Mouse (Mus musculus) midbrain, embryonic 16.5 days (tissue): ENCODE measurements around the gene Cdh10. TPM values are rescaled to one million over a fixed set of nuclear protein-coding genes. Genes with fewer than 3 reads are reported as not detected.
A peak's percentile ranks its signal among the peaks of the same experiment; 100 is the strongest.

ENCODE experiments used
- ATAC-seq: fragments of 200-750 bp; cut with Nextera tagmentation; 2 replicates; pipeline ENCODE4 v1.8.0; 2017; ENCODE audit warnings: moderate TSS enrichment
- H3K27ac ChIP-seq: fragments of 300-500 bp; sonication (generic); 2 replicates; pipeline ENCODE4 v1.5.1; 2014; ENCODE audit warnings: mild to moderate bottlenecking, low read length, mixed read lengths
- H3K27me3 ChIP-seq: fragments of 300-500 bp; sonication (generic); 2 replicates; pipeline ENCODE4 v1.6.1; 2014; ENCODE audit warnings: low read depth, low read length, mixed read lengths; ENCODE audit not compliant: control insufficient read depth, insufficient read depth
- H3K36me3 ChIP-seq: fragments of 300-500 bp; sonication (generic); 2 replicates; pipeline ENCODE4 v1.6.1; 2014; ENCODE audit warnings: mild to moderate bottlenecking, low read length, moderate library complexity, mixed read lengths; ENCODE audit not compliant: control insufficient read depth, insufficient read depth
- H3K4me1 ChIP-seq: fragments of 300-500 bp; sonication (generic); 2 replicates; pipeline ENCODE4 v1.6.1; 2014; ENCODE audit warnings: mild to moderate bottlenecking, low read length, mixed read lengths; ENCODE audit not compliant: control insufficient read depth, insufficient read depth
- H3K4me2 ChIP-seq: fragments of 300-500 bp; sonication (generic); 2 replicates; pipeline ENCODE4 v1.6.1; 2014; ENCODE audit warnings: mild to moderate bottlenecking, low read length, mixed read lengths
- H3K4me3 ChIP-seq: fragments of 300-500 bp; sonication (generic); 2 replicates; pipeline ENCODE4 v1.5.1; 2014; ENCODE audit warnings: low read depth, mild to moderate bottlenecking, low read length, moderate library complexity, mixed read lengths
- H3K9ac ChIP-seq: fragments of 300-500 bp; sonication (generic); 2 replicates; pipeline ENCODE4 v1.6.1; 2014; ENCODE audit warnings: low read depth, low read length, mixed read lengths
- H3K9me3 ChIP-seq: fragments of 300-500 bp; sonication (generic); replicated peaks from 2 replicates; pipeline ENCODE4 v1.6.1; 2014; ENCODE audit warnings: mild to moderate bottlenecking, low read length, mixed read lengths; ENCODE audit not compliant: control insufficient read depth, poor library complexity, severe bottlenecking
- WGBS: fragments of 180-500 bp; shearing (Covaris S2); extraction: QIAGEN DNeasy Blood & Tissue Kit; methylation state at CpG from one replicate; pipeline ENCODE4 v1.1.7; 2014; 5-methylcytosine and 5-hydroxymethylcytosine counted together
- polyA plus RNA-seq: library from polyadenylated mRNA; unstranded; fragments of >200 nt; fragmentation: Nextera tagmentation; extraction: Ambion mirVana; gene quantifications from 2 replicates; pipeline ENCODE4 v1.2.1, GENCODE M21; 2015

The Cdh10 gene
- 20.5 and 26.9 TPM in 2 replicates for polyA plus RNA-seq

GRCm38 (mm10) chr15:18818185-18818973 lies at the start of gene Cdh10:
Gene Cdh10 (plus strand): TSS chr15:18818947.
- WGBS, result under 1% methylated on average over 24 of the region's 24 CpGs
- H3K4me3 ChIP-seq, result peak within 1 kb of the TSS; percentile 49

GRCm38 (mm10) chr15:18809148-18809827 lies 9.5 kb upstream of the Cdh10 start:
- H3K4me1 ChIP-seq, result no peaks in the 10 kb centered on the region
- H3K9me3 ChIP-seq, result no peaks in the 10 kb centered on the region
- no peak overlapping the region for H3K27ac ChIP-seq
- ATAC-seq, result no peak
- H3K9ac ChIP-seq, result no peak overlapping the region
- H3K27me3 ChIP-seq, result no peaks in the 10 kb centered on the region
- WGBS, result 79% methylated on average over 4 of the region's 4 CpGs
- H3K4me3 ChIP-seq, result no peak overlapping the region
- no peaks in the 10 kb centered on the region for H3K36me3 ChIP-seq
- no peak overlapping the region for H3K4me2 ChIP-seq

More at GRCm38 (mm10) chr15:18818185-18818973, at the start of gene Cdh10:
- no peaks in the 10 kb centered on the region for H3K27me3 ChIP-seq
- peak within 1 kb of the TSS; percentile 62 for H3K27ac ChIP-seq
- ATAC-seq, result peak; percentile 94
- H3K4me2 ChIP-seq, result peak within 1 kb of the TSS; percentile 58
- peak within 1 kb of the TSS; percentile 65 for H3K9ac ChIP-seq
- H3K36me3 ChIP-seq, result no peaks in the 10 kb centered on the region
- H3K9me3 ChIP-seq, result no peaks in the 10 kb centered on the region
- peaks cover 6% of the 10 kb centered on the region; the same call in 1 of the 2 replicates for H3K4me1 ChIP-seq

GRCm38 (mm10) chr15:18817707-18818106 lies 1.0 kb upstream of the Cdh10 start:
- Histone ChIP-seq H3K27ac (no peak overlapping the region; the same call in 1 of the 2 replicates), H3K9me3 (no peaks in the 10 kb centered on the region), H3K9ac (no peak overlapping the region), H3K27me3 (no peaks in the 10 kb centered on the region), H3K4me1 (0 out of 2 replicates have a peak, but pooled peaks cover 2% of the 10 kb centered on the region), H3K36me3 (no peaks in the 10 kb centered on the region), H3K4me3 (no peak overlapping the region), H3K4me2 (peak overlapping the region; percentile 58; the same call in 1 of the 2 replicates)
- no peak for ATAC-seq
- WGBS, result 62% methylated on average over 3 of the region's 3 CpGs

- Histone ChIP-seq H3K9ac (peak overlapping the region; percentile 4), H3K27ac (peak overlapping the region; percentile 64), H3K4me2 (peak overlapping the region; percentile 58), H3K9me3 (no peaks in the 10 kb centered on the region), H3K4me3 (peak overlapping the region; percentile 49), H3K36me3 (no peaks in the 10 kb centered on the region), H3K27me3 (no peaks in the 10 kb centered on the region), H3K4me1 (peaks cover 7% of the 10 kb centered on the region; the same call in 1 of the 2 replicates)
- 10% methylated on average over 3 of the region's 3 CpGs for whole genome bisulfite sequencing
- ATAC-seq, result peak; percentile 15
Measured at GRCm38 (mm10) chr15:18820226-18820625, 1.5 kb downstream of the Cdh10 start.

- Histone ChIP-seq H3K4me2 (peak overlapping the region; percentile 58), H3K4me1 (peaks cover 7% of the 10 kb centered on the region; the same call in 1 of the 2 replicates), H3K9me3 (no peaks in the 10 kb centered on the region), H3K27ac (no peak overlapping the region), H3K9ac (0 out of 2 replicates have a peak overlapping the region, but pooled peaks have one; percentile 4), H3K4me3 (peak overlapping the region; percentile 49), H3K36me3 (no peaks in the 10 kb centered on the region), H3K27me3 (no peaks in the 10 kb centered on the region)
- ATAC-seq, result peak; percentile 60
- WGBS, result 25% methylated on average over 10 of the region's 10 CpGs
Measured at GRCm38 (mm10) chr15:18821114-18821756, 2.5 kb downstream of the Cdh10 start.

- Histone ChIP-seq H3K4me3 (no peak overlapping the region), H3K27me3 (no peaks in the 10 kb centered on the region), H3K9ac (no peak overlapping the region), H3K36me3 (no peaks in the 10 kb centered on the region), H3K9me3 (no peaks in the 10 kb centered on the region), H3K27ac (no peak overlapping the region), H3K4me1 (peaks cover 7% of the 10 kb centered on the region; the same call in 1 of the 2 replicates), H3K4me2 (peak overlapping the region; percentile 29)
- WGBS, result 87% methylated on average over 2 of the region's 2 CpGs
- no peak for ATAC-seq
Measured at GRCm38 (mm10) chr15:18823420-18823819, 4.7 kb downstream of the Cdh10 start.

- ATAC-seq, result 0 out of 2 replicates have a peak, but pooled peaks have one; percentile 25
- 22% methylated on average over 4 of the region's 4 CpGs for WGBS
- H3K4me2 ChIP-seq, result no peak overlapping the region
- no peak overlapping the region for H3K9ac ChIP-seq
- no peaks in the 10 kb centered on the region for H3K4me1 ChIP-seq
- no peak overlapping the region for H3K4me3 ChIP-seq
- H3K9me3 ChIP-seq, result no peaks in the 10 kb centered on the region
- H3K36me3 ChIP-seq, result no peaks in the 10 kb centered on the region
- H3K27me3 ChIP-seq, result no peaks in the 10 kb centered on the region
- no peak overlapping the region for H3K27ac ChIP-seq
Measured at GRCm38 (mm10) chr15:18832263-18832662, 13.5 kb downstream of the Cdh10 start.

GRCm38 (mm10) chr15:18841769-18842168 lies 23.0 kb downstream of the Cdh10 start:
- Histone ChIP-seq H3K36me3 (no peaks in the 10 kb centered on the region), H3K4me2 (no peak overlapping the region), H3K27ac (no peak overlapping the region), H3K9ac (no peak overlapping the region), H3K4me1 (no peaks in the 10 kb centered on the region), H3K27me3 (no peaks in the 10 kb centered on the region), H3K4me3 (no peak overlapping the region), H3K9me3 (no peaks in the 10 kb centered on the region)
- ATAC-seq, result no peak
- WGBS, result 92% methylated on average over 2 of the region's 2 CpGs
